Mouse (Mus musculus) testis, adult 10 weeks (tissue): ENCODE measurements around the gene Smyd3. TPM values are rescaled to one million over a fixed set of nuclear protein-coding genes. Genes with fewer than 3 reads are reported as not detected.

Experiments used
- polyA plus RNA-seq: library from polyadenylated mRNA; stranded (reverse); fragments of 350-450 nt; fragmentation: Illumina TruSeq; extraction: RNeasy Lipid Tissue Mini Kit (QIAGEN cat#74804); gene quantifications from one replicate; pipeline ENCODE4 v1.2.3, GENCODE M21; 2014; ENCODE audit warnings: low read depth, low replicate concordance

Gene Smyd3
- polyA plus RNA-seq, result 3.3 TPM

DNA sequence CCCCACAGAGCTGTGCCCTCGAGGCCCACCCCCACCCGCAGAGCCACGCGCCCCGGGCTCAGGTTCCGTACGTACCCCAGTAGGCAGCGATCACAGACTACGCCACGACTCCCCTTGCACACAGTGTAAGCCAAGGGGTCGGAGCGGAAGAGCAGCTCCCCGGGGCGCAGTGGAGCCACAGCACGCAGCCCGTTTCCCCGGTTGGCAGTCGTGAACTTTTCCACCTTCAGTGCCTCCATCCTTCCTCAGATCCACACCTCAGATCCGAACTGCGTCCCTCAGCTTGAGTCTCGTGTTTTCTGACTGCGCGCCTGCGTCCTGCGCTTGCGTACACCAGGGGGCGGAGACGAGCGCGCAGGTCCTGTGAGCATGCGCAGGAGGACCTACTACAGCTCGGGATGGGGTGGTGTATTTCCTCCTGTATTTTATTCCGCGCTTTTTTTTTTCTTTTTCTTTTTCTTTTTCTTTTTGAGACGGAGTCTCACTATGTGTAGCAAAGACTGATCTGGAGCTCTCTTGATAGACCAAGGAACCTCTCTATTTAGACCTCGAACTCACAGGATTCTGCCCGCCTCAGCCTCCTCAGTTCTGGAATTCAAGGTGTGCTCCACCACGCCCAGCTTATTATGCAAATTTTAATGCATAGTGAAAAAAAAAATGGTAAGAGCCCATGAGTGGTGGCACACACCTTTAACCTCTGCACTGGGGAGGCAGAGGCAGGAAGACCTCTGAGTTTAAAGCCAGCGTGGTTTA lies at the start of gene Smyd3:
TSS of gene Smyd3 (minus strand) at position 329 of the 753 bp plus-strand sequence.

DNA sequence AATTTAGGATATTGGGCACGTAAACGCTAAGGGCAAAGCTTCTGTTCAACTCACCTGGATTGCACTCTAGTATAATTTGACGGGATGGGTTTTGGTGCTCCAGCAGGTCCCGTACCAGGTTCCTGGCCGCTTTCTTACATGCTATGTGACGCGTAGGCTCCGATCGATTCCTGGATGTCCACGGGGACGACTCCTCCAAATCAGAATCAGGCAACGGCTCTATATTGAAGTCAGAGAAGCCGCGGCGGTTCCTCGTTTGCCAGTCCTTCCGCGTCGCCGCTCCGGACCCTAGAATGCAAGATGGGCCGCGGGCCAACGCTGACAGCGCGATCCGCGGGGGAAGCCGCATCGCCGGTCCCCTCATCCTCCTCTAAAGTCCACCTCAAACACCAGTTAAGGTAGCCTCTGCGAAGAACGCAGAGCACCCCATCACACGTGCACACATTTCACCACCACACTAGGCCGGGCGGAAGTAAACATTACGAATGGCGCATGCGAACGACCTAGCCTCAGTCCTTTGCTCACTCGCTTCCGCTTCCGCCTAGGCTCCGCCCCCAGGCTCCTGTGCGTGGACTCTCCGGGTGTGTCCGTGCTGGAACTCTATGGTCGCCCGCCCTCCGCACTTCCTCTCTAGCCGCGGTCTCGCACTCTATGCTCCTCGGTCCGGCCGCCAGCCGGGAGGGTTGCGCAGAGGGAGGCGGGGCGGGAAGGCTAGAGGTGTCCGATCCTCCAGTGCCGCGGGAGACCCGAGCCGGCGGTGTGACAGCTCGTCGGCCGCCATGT lies 28.1 kb upstream of the Smyd3 start, which contains the start of the genes Tfb2m and Cnst:
TSS of gene Tfb2m (minus strand) at position 500 of the 783 bp plus-strand sequence.
TSS of gene Cnst (plus strand) at position 603 of the 783 bp plus-strand sequence.

Other genes with a start within 250 kb of the Smyd3 start
- gene Tfb2m, start 28.2 kb upstream of the Smyd3 start, polyA plus RNA-seq, result 45.0 TPM
- 17.5 TPM for gene Cnst, start 28.3 kb upstream of the Smyd3 start, polyA plus RNA-seq
- gene Sccpdh, start 150.2 kb upstream of the Smyd3 start, polyA plus RNA-seq, result 1,246 TPM
- not detected for gene Kif28, start 227.2 kb upstream of the Smyd3 start, polyA plus RNA-seq